ENCODE assay signal across 26 mouse cellular contexts in genomic region chr1:151471429-151471828, GRCm38 (mm10). TPM values are rescaled to one million over a fixed set of nuclear protein-coding genes. Genes with fewer than 3 reads are reported as not detected.
DNase-seq lines count a peak whose midpoint lies in the region; ATAC-seq lines count a peak whose summit lies in the region.
"Had no signal": no experiment of that assay in that cellular context is flagged by ENCODE, and none has a peak within 500 bp of the region (broad histone marks: within the 10 kb centered on the region; RNA-seq: fewer than 3 reads in every experiment).

No protein-coding gene starts in this region.

- H3K9ac ChIP-seq in hindbrain, embryonic 11.5 days (ENCODE audit: low read depth, low read length): no peak overlapping the region
- H3K9ac ChIP-seq in hindbrain, embryonic 13.5 days: no peak overlapping the region
- no peak overlapping the region for H3K9ac ChIP-seq in neural tube, embryonic 11.5 days (ENCODE audit: low read length)
- H3K9ac ChIP-seq in midbrain, embryonic 11.5 days (ENCODE audit: low read length): no peak overlapping the region
- H3K9ac ChIP-seq: embryonic facial prominence, embryonic 13.5 days; forebrain, embryonic 12.5 days; forebrain, embryonic 15.5 days; hindbrain, embryonic 15.5 days had no signal

- H3K27me3 ChIP-seq in hindbrain, embryonic 11.5 days (ENCODE audit: control insufficient read depth, insufficient read depth, low read length): no peaks in the 10 kb centered on the region
- H3K27me3 ChIP-seq in hindbrain, embryonic 13.5 days: no peaks in the 10 kb centered on the region
- no peaks in the 10 kb centered on the region for H3K27me3 ChIP-seq in neural tube, embryonic 11.5 days (ENCODE audit: control insufficient read depth, insufficient read depth, low read length)
- no peaks in the 10 kb centered on the region for H3K27me3 ChIP-seq in midbrain, embryonic 11.5 days (ENCODE audit: control insufficient read depth, insufficient read depth, low read length)
- H3K27me3 ChIP-seq: CH12.LX; embryonic facial prominence, embryonic 13.5 days; forebrain, embryonic 12.5 days; forebrain, embryonic 15.5 days; hindbrain, embryonic 15.5 days had no signal

- H3K4me3 ChIP-seq in hindbrain, embryonic 11.5 days (ENCODE audit: low read depth, low read length): no peak overlapping the region
- no peak overlapping the region for H3K4me3 ChIP-seq in hindbrain, embryonic 13.5 days
- H3K4me3 ChIP-seq in neural tube, embryonic 11.5 days (ENCODE audit: low read depth, low read length): no peak overlapping the region
- no peak overlapping the region for H3K4me3 ChIP-seq in midbrain, embryonic 11.5 days (ENCODE audit: low read depth, low read length)
- H3K4me3 ChIP-seq: embryonic facial prominence, embryonic 10.5 days; embryonic facial prominence, embryonic 13.5 days; erythroblast, embryonic 14.5 days; forebrain, embryonic 12.5 days; forebrain, embryonic 15.5 days; hindbrain, embryonic 10.5 days; hindbrain, embryonic 15.5 days had no signal

- DNase-seq in hindbrain, embryonic 11.5 days (ENCODE audit: low spot score): no peak
- DNase-seq in neural tube, embryonic 11.5 days (ENCODE audit: low spot score): no peak
- no peak for DNase-seq in neural tube, embryonic 10.5 days (ENCODE audit: extremely low spot score, low spot score)
- DNase-seq in R1 (ENCODE audit: low read depth, low spot score): peak; percentile 74
- no peak for DNase-seq in midbrain, embryonic 11.5 days (ENCODE audit: low spot score, missing footprints)
- DNase-seq in heart, postnatal 36 days: no peak
- DNase-seq: adrenal gland, postnatal 10 days; adrenal gland, postnatal 36 days; B cell, adult 2 months; cerebellum, adult 18-20 months; cerebellum, adult 9-10 months; cerebellum, postnatal 14 days; embryo, embryonic 11 days; gastrocnemius, postnatal 10 days; gastrocnemius, postnatal 36 days; heart, adult 11 months had no signal

- intact Hi-C loops in heart, postnatal 36 days (cut with DNase I): no loop called here

- no peaks in the 10 kb centered on the region for H3K9me3 ChIP-seq in hindbrain, embryonic 11.5 days (ENCODE audit: control insufficient read depth, low read length)
- H3K9me3 ChIP-seq in hindbrain, embryonic 13.5 days: no peaks in the 10 kb centered on the region
- H3K9me3 ChIP-seq in neural tube, embryonic 11.5 days (ENCODE audit: control insufficient read depth, low read length): no peaks in the 10 kb centered on the region
- no peaks in the 10 kb centered on the region for H3K9me3 ChIP-seq in midbrain, embryonic 11.5 days (ENCODE audit: control insufficient read depth, low read length)
- H3K9me3 ChIP-seq: embryonic facial prominence, embryonic 10.5 days; embryonic facial prominence, embryonic 13.5 days; forebrain, embryonic 12.5 days; forebrain, embryonic 15.5 days; hindbrain, embryonic 10.5 days; hindbrain, embryonic 15.5 days had no signal

- no peaks in the 10 kb centered on the region for H3K4me1 ChIP-seq in hindbrain, embryonic 11.5 days (replicated peaks; ENCODE audit: control insufficient read depth, insufficient read depth, low read length)
- no peaks in the 10 kb centered on the region for H3K4me1 ChIP-seq in hindbrain, embryonic 13.5 days (replicated peaks)
- H3K4me1 ChIP-seq in neural tube, embryonic 11.5 days (ENCODE audit: control insufficient read depth, insufficient read depth, low read length): no peaks in the 10 kb centered on the region
- H3K4me1 ChIP-seq in midbrain, embryonic 11.5 days (ENCODE audit: control insufficient read depth, insufficient read depth, low read length): no peaks in the 10 kb centered on the region
- H3K4me1 ChIP-seq: embryonic facial prominence, embryonic 10.5 days; embryonic facial prominence, embryonic 13.5 days; forebrain, embryonic 12.5 days; forebrain, embryonic 15.5 days; hindbrain, embryonic 10.5 days; hindbrain, embryonic 15.5 days had no signal

- WGBS in hindbrain, embryonic 11.5 days: 48% methylated on average over 7 of the region's 7 CpGs
- 59% methylated on average over 7 of the region's 7 CpGs for WGBS in hindbrain, embryonic 13.5 days
- whole genome bisulfite sequencing in neural tube, embryonic 11.5 days: 47% methylated on average over 7 of the region's 7 CpGs
- 60% methylated on average over 7 of the region's 7 CpGs for WGBS in midbrain, embryonic 11.5 days

- no peak overlapping the region for H3K4me2 ChIP-seq in hindbrain, embryonic 11.5 days (replicated peaks; ENCODE audit: low read depth, low read length)
- H3K4me2 ChIP-seq in hindbrain, embryonic 13.5 days: no peak overlapping the region
- H3K4me2 ChIP-seq in neural tube, embryonic 11.5 days (ENCODE audit: low read depth): no peak overlapping the region
- H3K4me2 ChIP-seq in midbrain, embryonic 11.5 days: no peak overlapping the region
- H3K4me2 ChIP-seq: embryonic facial prominence, embryonic 13.5 days; forebrain, embryonic 12.5 days; forebrain, embryonic 15.5 days; heart, embryonic 11.5 days; hindbrain, embryonic 15.5 days had no signal

- ATAC-seq in hindbrain, embryonic 11.5 days (ENCODE audit: low FRiP score): peak; percentile 33; the same call in 1 of the 2 replicates
- ATAC-seq in hindbrain, embryonic 13.5 days (ENCODE audit: low FRiP score): no peak
- ATAC-seq in neural tube, embryonic 11.5 days (ENCODE audit: insufficient read depth, low FRiP score, low TSS enrichment): 0 out of 2 replicates have a peak, but pooled peaks have one; percentile 54
- no peak for ATAC-seq in midbrain, embryonic 11.5 days (ENCODE audit: low FRiP score)
- ATAC-seq: forebrain, embryonic 15.5 days had no signal

- no peak overlapping the region for H3K27ac ChIP-seq in hindbrain, embryonic 11.5 days (ENCODE audit: low read depth, low read length)
- H3K27ac ChIP-seq in hindbrain, embryonic 13.5 days: no peak overlapping the region
- no peak overlapping the region for H3K27ac ChIP-seq in neural tube, embryonic 11.5 days (ENCODE audit: low read depth, low read length)
- H3K27ac ChIP-seq in midbrain, embryonic 11.5 days (ENCODE audit: low read depth, low read length): no peak overlapping the region
- H3K27ac ChIP-seq: embryonic facial prominence, embryonic 10.5 days; embryonic facial prominence, embryonic 13.5 days; forebrain, embryonic 12.5 days; forebrain, embryonic 15.5 days; hindbrain, embryonic 10.5 days; hindbrain, embryonic 15.5 days had no signal

- 0 out of 2 replicates have a peak, but pooled peaks cover 8% of the 10 kb centered on the region for H3K36me3 ChIP-seq in hindbrain, embryonic 11.5 days (ENCODE audit: control insufficient read depth, insufficient read depth, low read length)
- peaks cover 70% of the 10 kb centered on the region for H3K36me3 ChIP-seq in hindbrain, embryonic 13.5 days
- H3K36me3 ChIP-seq in neural tube, embryonic 11.5 days (ENCODE audit: control insufficient read depth, insufficient read depth, low read length): peaks cover 13% of the 10 kb centered on the region
- H3K36me3 ChIP-seq in midbrain, embryonic 11.5 days (ENCODE audit: control insufficient read depth, insufficient read depth, low read length): peaks cover 23% of the 10 kb centered on the region; the same call in 1 of the 2 replicates

RNA-seq across cellular contexts. Expression of gene Rnf2, which starts 29.3 kb away (rescaled TPM):
- 149 and 160 TPM in 2 replicates for polyA plus RNA-seq in hindbrain, embryonic 11.5 days (2014; fragmentation: Nextera tagmentation; extraction: Ambion mirVana)
- polyA plus RNA-seq in hindbrain, embryonic 13.5 days (2015; fragmentation: Nextera tagmentation; extraction: Ambion mirVana): 120 and 123 TPM in 2 replicates
- 151 and 155 TPM in 2 replicates for polyA plus RNA-seq in neural tube, embryonic 11.5 days (2014; fragmentation: Nextera tagmentation; extraction: Ambion mirVana)
- polyA plus RNA-seq in midbrain, embryonic 11.5 days (2014; fragmentation: Nextera tagmentation; extraction: Ambion mirVana): 149 and 161 TPM in 2 replicates
- total RNA-seq in heart, postnatal 36 days (2021): 10 to 100 TPM; 16.7 to 18.6 TPM

RNA-seq across cellular contexts. Expression of gene Trmt1l, which starts 43.1 kb away (rescaled TPM):
- polyA plus RNA-seq in hindbrain, embryonic 11.5 days (2014; fragmentation: Nextera tagmentation; extraction: Ambion mirVana): 59.3 and 63.8 TPM in 2 replicates
- polyA plus RNA-seq in hindbrain, embryonic 13.5 days (2015; fragmentation: Nextera tagmentation; extraction: Ambion mirVana): 49.9 and 51.3 TPM in 2 replicates
- polyA plus RNA-seq in neural tube, embryonic 11.5 days (2014; fragmentation: Nextera tagmentation; extraction: Ambion mirVana): 52.6 and 53.1 TPM in 2 replicates
- 54.3 and 56.7 TPM in 2 replicates for polyA plus RNA-seq in midbrain, embryonic 11.5 days (2014; fragmentation: Nextera tagmentation; extraction: Ambion mirVana)
- total RNA-seq in heart, postnatal 36 days (2021): 10 to 100 TPM; 20.0 to 20.3 TPM

RNA-seq across cellular contexts. Expression of gene Swt1, which starts 43.2 kb away (rescaled TPM):
- 23.7 and 27.6 TPM in 2 replicates for polyA plus RNA-seq in hindbrain, embryonic 11.5 days (2014; fragmentation: Nextera tagmentation; extraction: Ambion mirVana)
- polyA plus RNA-seq in hindbrain, embryonic 13.5 days (2015; fragmentation: Nextera tagmentation; extraction: Ambion mirVana): 20.6 and 22.7 TPM in 2 replicates
- 20.0 TPM in 2 replicates for polyA plus RNA-seq in neural tube, embryonic 11.5 days (2014; fragmentation: Nextera tagmentation; extraction: Ambion mirVana)
- polyA plus RNA-seq in midbrain, embryonic 11.5 days (2014; fragmentation: Nextera tagmentation; extraction: Ambion mirVana): 23.6 and 27.8 TPM in 2 replicates
- total RNA-seq in heart, postnatal 36 days (2021): 1 to 10 TPM; 7.0 to 8.8 TPM

Comparison
In these comparisons a context has a peak if more than half of its experiments do, and no peak if none do; other contexts are left out.
1. ATAC-seq: peak in hindbrain, embryonic 11.5 days (single experiment) and neural tube, embryonic 11.5 days (single experiment); none in hindbrain, embryonic 13.5 days (single experiment) and midbrain, embryonic 11.5 days (single experiment).